ENCODE assay signal across 10 mouse cellular contexts in genomic region chr15:99650304-99650703, GRCm38 (mm10). TPM values are rescaled to one million over a fixed set of nuclear protein-coding genes. Genes with fewer than 3 reads are reported as not detected.
DNase-seq lines count a peak whose midpoint lies in the region; ATAC-seq lines count a peak whose summit lies in the region.
"Had no signal": no experiment of that assay in that cellular context is flagged by ENCODE, and none has a peak within 500 bp of the region (broad histone marks: within the 10 kb centered on the region; RNA-seq: fewer than 3 reads in every experiment).

No protein-coding gene starts in this region.

- peak overlapping the region; percentile 94 for H3K4me3 ChIP-seq in megakaryocyte, embryonic 14.5 days (replicated peaks)
- peak overlapping the region; percentile 89 for H3K4me3 ChIP-seq in forebrain, embryonic 11.5 days (ENCODE audit: low read depth, low read length)
- peak overlapping the region; percentile 87 for H3K4me3 ChIP-seq in limb, embryonic 13.5 days
- H3K4me3 ChIP-seq in stomach, embryonic 14.5 days (ENCODE audit: low read depth, low read length) = peak overlapping the region; percentile 94

- peak overlapping the region; percentile 92 for H3K9ac ChIP-seq in forebrain, embryonic 11.5 days (ENCODE audit: low read length)
- peak overlapping the region; percentile 83 for H3K9ac ChIP-seq in limb, embryonic 13.5 days
- peak overlapping the region; percentile 89; the same call in 1 of the 2 replicates for H3K9ac ChIP-seq in stomach, embryonic 14.5 days (replicated peaks; ENCODE audit: low read depth, low read length)

- no peak for ATAC-seq in megakaryocyte, adult 5-6 weeks (ENCODE audit: poor library complexity, severe bottlenecking)
- no peak for ATAC-seq in forebrain, embryonic 11.5 days (replicated peaks; ENCODE audit: low FRiP score)
- ATAC-seq in limb, embryonic 13.5 days (ENCODE audit: low FRiP score, low read depth) = no peak
- ATAC-seq in stomach, embryonic 14.5 days (ENCODE audit: insufficient number of reproducible peaks, insufficient read depth, low FRiP score, low read depth) = no peak

- peaks cover 28% of the 10 kb centered on the region for H3K27me3 ChIP-seq in megakaryocyte, embryonic 14.5 days (replicated peaks)
- H3K27me3 ChIP-seq in forebrain, embryonic 11.5 days (ENCODE audit: control insufficient read depth, insufficient read depth, low read length) = peaks cover 19% of the 10 kb centered on the region
- H3K27me3 ChIP-seq in limb, embryonic 13.5 days = peaks cover 31% of the 10 kb centered on the region
- H3K27me3 ChIP-seq in stomach, embryonic 14.5 days (ENCODE audit: control insufficient read depth, insufficient read depth, low read length) = 0 out of 2 replicates have a peak, but pooled peaks cover 11% of the 10 kb centered on the region

- no peak for DNase-seq in forebrain, embryonic 11.5 days (ENCODE audit: low spot score)
- DNase-seq in gastrocnemius, adult 18-20 months (ENCODE audit: low spot score) = no peak
- DNase-seq in adrenal gland, postnatal 14 days = no peak
- DNase-seq in adrenal gland, adult 18-20 months (ENCODE audit: low spot score in 2 of 2) = no peak
- DNase-seq: right cerebral cortex, postnatal 25 days had no signal

- no peaks in the 10 kb centered on the region for H3K9me3 ChIP-seq in megakaryocyte, embryonic 14.5 days
- H3K9me3 ChIP-seq in forebrain, embryonic 11.5 days (ENCODE audit: control insufficient read depth, low read length) = no peaks in the 10 kb centered on the region
- H3K9me3 ChIP-seq in limb, embryonic 13.5 days = no peaks in the 10 kb centered on the region
- no peaks in the 10 kb centered on the region for H3K9me3 ChIP-seq in stomach, embryonic 14.5 days (ENCODE audit: control insufficient read depth, low read depth, low read length)

- H3K4me1 ChIP-seq in megakaryocyte, embryonic 14.5 days = peaks cover 79% of the 10 kb centered on the region
- H3K4me1 ChIP-seq in forebrain, embryonic 11.5 days (replicated peaks; ENCODE audit: control insufficient read depth, insufficient read depth, low read length) = peaks cover 24% of the 10 kb centered on the region
- peaks cover 60% of the 10 kb centered on the region for H3K4me1 ChIP-seq in limb, embryonic 13.5 days
- peaks cover 44% of the 10 kb centered on the region; the same call in 1 of the 2 replicates for H3K4me1 ChIP-seq in stomach, embryonic 14.5 days (ENCODE audit: control insufficient read depth, insufficient read depth, low read length)

- H3K4me2 ChIP-seq in forebrain, embryonic 11.5 days (ENCODE audit: low read depth, low read length, severe bottlenecking) = peak overlapping the region; percentile 73
- H3K4me2 ChIP-seq in limb, embryonic 13.5 days (replicated peaks) = peak overlapping the region; percentile 79
- H3K4me2 ChIP-seq in stomach, embryonic 14.5 days (replicated peaks; ENCODE audit: low read depth, low read length) = peak overlapping the region; percentile 76

- no peak overlapping the region for H3K27ac ChIP-seq in forebrain, embryonic 11.5 days (ENCODE audit: low read depth, low read length)
- no peak overlapping the region for H3K27ac ChIP-seq in limb, embryonic 13.5 days
- no peak overlapping the region for H3K27ac ChIP-seq in stomach, embryonic 14.5 days (ENCODE audit: low read length)

- H3K36me3 ChIP-seq in megakaryocyte, embryonic 14.5 days (replicated peaks; ENCODE audit: low read length) = no peaks in the 10 kb centered on the region
- H3K36me3 ChIP-seq in forebrain, embryonic 11.5 days (ENCODE audit: control insufficient read depth, insufficient read depth, low read length) = no peaks in the 10 kb centered on the region
- no peaks in the 10 kb centered on the region for H3K36me3 ChIP-seq in limb, embryonic 13.5 days
- H3K36me3 ChIP-seq in stomach, embryonic 14.5 days (ENCODE audit: control insufficient read depth, insufficient read depth, low read length) = no peaks in the 10 kb centered on the region

- 65% methylated on average over 2 of the region's 2 CpGs for WGBS in forebrain, embryonic 11.5 days
- 55% methylated on average over 2 of the region's 2 CpGs for WGBS in limb, embryonic 13.5 days
- 44% methylated on average over 2 of the region's 2 CpGs for WGBS in stomach, embryonic 14.5 days

RNA-seq across cellular contexts. Expression of gene Racgap1, which starts 1.2 kb away (rescaled TPM):
- 3.6 and 7.7 TPM in 2 replicates for polyA plus RNA-seq in megakaryocyte, embryonic 14.5 days (2012; ENCODE audit: insufficient read depth, low replicate concordance)
- 136 and 140 TPM in 2 replicates for total RNA-seq in megakaryocyte, adult 5-6 weeks (2015)
- 184 and 201 TPM in 2 replicates for total RNA-seq in megakaryocyte, adult 5-6 weeks (2017)
- 201 and 217 TPM in 2 replicates for polyA plus RNA-seq in forebrain, embryonic 11.5 days (2014; fragmentation: Nextera tagmentation; extraction: Ambion mirVana)
- 114 and 121 TPM in 2 replicates for polyA plus RNA-seq in limb, embryonic 13.5 days (2015; fragmentation: Nextera tagmentation; extraction: Ambion mirVana)
- polyA plus RNA-seq in stomach, embryonic 14.5 days (2014; fragmentation: Nextera tagmentation; extraction: Ambion mirVana) = 108 and 109 TPM in 2 replicates
- total RNA-seq in gastrocnemius, adult 18-20 months (2021) = under 1 TPM; 0.57 to 0.69 TPM
- 25.3 and 28.5 TPM in 2 replicates for total RNA-seq in adrenal gland, postnatal 14 days (2021)
- total RNA-seq in adrenal gland, adult 18-20 months (2021) = 1 to 10 TPM; 3.1 to 3.3 TPM

RNA-seq across cellular contexts. Expression of gene Asic1, which starts 19.9 kb away (rescaled TPM):
- polyA plus RNA-seq in megakaryocyte, embryonic 14.5 days (2012; ENCODE audit: insufficient read depth, low replicate concordance) = not detected in 2 replicates
- 0.05 TPM in 1 of 2 replicates, not detected in the other for total RNA-seq in megakaryocyte, adult 5-6 weeks (2015)
- 0.11 TPM in 1 of 2 replicates, not detected in the other for total RNA-seq in megakaryocyte, adult 5-6 weeks (2017)
- 3.9 and 5.3 TPM in 2 replicates for polyA plus RNA-seq in forebrain, embryonic 11.5 days (2014; fragmentation: Nextera tagmentation; extraction: Ambion mirVana)
- 1.7 and 1.8 TPM in 2 replicates for polyA plus RNA-seq in limb, embryonic 13.5 days (2015; fragmentation: Nextera tagmentation; extraction: Ambion mirVana)
- polyA plus RNA-seq in stomach, embryonic 14.5 days (2014; fragmentation: Nextera tagmentation; extraction: Ambion mirVana) = 1.5 and 1.8 TPM in 2 replicates
- total RNA-seq in gastrocnemius, adult 18-20 months (2021) = under 1 TPM in 1 of 2 experiments, not detected in 1; 0.11 TPM
- 0.70 and 0.75 TPM in 2 replicates for total RNA-seq in adrenal gland, postnatal 14 days (2021)
- under 1 TPM; 0.50 to 0.70 TPM for total RNA-seq in adrenal gland, adult 18-20 months (2021)
- total RNA-seq: liver, adult 2 months had no signal

RNA-seq across cellular contexts. Expression of gene Aqp6, which starts 49.1 kb away (rescaled TPM):
- not detected in 2 replicates for polyA plus RNA-seq in megakaryocyte, embryonic 14.5 days (2012; ENCODE audit: insufficient read depth, low replicate concordance)
- not detected in 2 replicates for total RNA-seq in megakaryocyte, adult 5-6 weeks (2015)
- total RNA-seq in megakaryocyte, adult 5-6 weeks (2017) = not detected in 2 replicates
- polyA plus RNA-seq in forebrain, embryonic 11.5 days (2014; fragmentation: Nextera tagmentation; extraction: Ambion mirVana) = not detected in 2 replicates
- not detected in 2 replicates for polyA plus RNA-seq in limb, embryonic 13.5 days (2015; fragmentation: Nextera tagmentation; extraction: Ambion mirVana)
- polyA plus RNA-seq in stomach, embryonic 14.5 days (2014; fragmentation: Nextera tagmentation; extraction: Ambion mirVana) = not detected in 2 replicates
- not detected for total RNA-seq in gastrocnemius, adult 18-20 months (2021)
- total RNA-seq in adrenal gland, postnatal 14 days (2021) = not detected in 2 replicates
- total RNA-seq in adrenal gland, adult 18-20 months (2021) = not detected
- total RNA-seq: liver, adult 2 months had no signal
- polyA plus RNA-seq: liver, adult 2 months had no signal

RNA-seq across cellular contexts. Expression of gene Smarcd1, which starts 51.6 kb away (rescaled TPM):
- polyA plus RNA-seq in megakaryocyte, embryonic 14.5 days (2012; ENCODE audit: insufficient read depth, low replicate concordance) = 20.3 and 45.0 TPM in 2 replicates
- 12.0 and 12.4 TPM in 2 replicates for total RNA-seq in megakaryocyte, adult 5-6 weeks (2015)
- 9.3 and 16.1 TPM in 2 replicates for total RNA-seq in megakaryocyte, adult 5-6 weeks (2017)
- 134 and 142 TPM in 2 replicates for polyA plus RNA-seq in forebrain, embryonic 11.5 days (2014; fragmentation: Nextera tagmentation; extraction: Ambion mirVana)
- polyA plus RNA-seq in limb, embryonic 13.5 days (2015; fragmentation: Nextera tagmentation; extraction: Ambion mirVana) = 54.0 and 58.7 TPM in 2 replicates
- polyA plus RNA-seq in stomach, embryonic 14.5 days (2014; fragmentation: Nextera tagmentation; extraction: Ambion mirVana) = 37.8 and 40.1 TPM in 2 replicates
- total RNA-seq in gastrocnemius, adult 18-20 months (2021) = 1 to 10 TPM; 5.8 to 7.4 TPM
- 40.0 and 57.6 TPM in 2 replicates for total RNA-seq in adrenal gland, postnatal 14 days (2021)
- 10 to 100 TPM; 43.1 to 44.2 TPM for total RNA-seq in adrenal gland, adult 18-20 months (2021)

RNA-seq across cellular contexts. Expression of gene Gm17349, which starts 55.0 kb away (rescaled TPM):
- polyA plus RNA-seq in megakaryocyte, embryonic 14.5 days (2012; ENCODE audit: insufficient read depth, low replicate concordance) = 17.1 TPM in 1 of 2 replicates, not detected in the other
- total RNA-seq in megakaryocyte, adult 5-6 weeks (2015) = not detected in 2 replicates
- total RNA-seq in megakaryocyte, adult 5-6 weeks (2017) = not detected in 2 replicates
- polyA plus RNA-seq in forebrain, embryonic 11.5 days (2014; fragmentation: Nextera tagmentation; extraction: Ambion mirVana) = not detected in 2 replicates
- polyA plus RNA-seq in limb, embryonic 13.5 days (2015; fragmentation: Nextera tagmentation; extraction: Ambion mirVana) = not detected in 2 replicates
- polyA plus RNA-seq in stomach, embryonic 14.5 days (2014; fragmentation: Nextera tagmentation; extraction: Ambion mirVana) = not detected in 2 replicates
- not detected for total RNA-seq in gastrocnemius, adult 18-20 months (2021)
- total RNA-seq in adrenal gland, postnatal 14 days (2021) = 17.6 and 18.1 TPM in 2 replicates
- 10 to 100 TPM; 19.1 to 42.3 TPM for total RNA-seq in adrenal gland, adult 18-20 months (2021)
- total RNA-seq: liver, adult 2 months had no signal
